Mouse (Mus musculus): ENCODE data around the gene Ifnz. TPM values are rescaled to one million over a fixed set of nuclear protein-coding genes. Genes with fewer than 3 reads are reported as not detected.
"Not testable (repeated sequence)": the region's sequence is repeated elsewhere in the genome, so short reads cannot be mapped to it uniquely, and the experiment has no call there.

The Ifnz gene
- polyA plus RNA-seq, 1 experiment from 2014 or later: not detected

DNA sequence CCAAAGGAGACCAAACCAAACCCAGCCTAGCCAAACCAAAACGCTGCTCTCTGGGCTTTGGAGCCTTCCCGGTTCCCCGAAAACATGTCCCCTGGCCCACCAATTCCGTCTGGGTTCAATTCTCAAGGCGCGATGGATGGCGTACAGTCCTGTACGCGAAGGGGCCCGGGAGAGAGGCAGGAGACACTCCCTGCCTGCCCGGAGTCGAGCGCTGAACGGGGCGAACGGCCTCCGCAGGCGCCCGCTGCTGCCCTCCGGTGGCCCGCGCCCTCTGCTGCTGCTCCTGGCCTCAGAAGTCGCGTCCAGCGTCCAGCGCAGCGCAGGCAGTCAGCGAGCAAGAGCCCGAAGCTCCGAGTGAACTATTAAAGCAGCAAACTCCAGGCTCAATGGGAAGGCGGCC lies 404 bp downstream of the Ifnz start:
- not testable (repeated sequence) for H3K9me3 ChIP-seq (ENCODE audit: low read length); H3K27me3 ChIP-seq (ENCODE audit: insufficient read depth, low read length); H3K36me3 ChIP-seq (ENCODE audit: insufficient read depth, low read length); ATAC-seq (ENCODE audit: low FRiP score, low TSS enrichment); H3K9ac ChIP-seq (replicated peaks; ENCODE audit: low read length); H3K4me1 ChIP-seq (ENCODE audit: insufficient read depth, low read length)
- 0 out of 2 replicates have a peak overlapping the region, but pooled peaks have one; percentile 56 for H3K27ac ChIP-seq (ENCODE audit: low read length)
- 0% methylated on average over 1 of the region's 31 CpGs for WGBS
- peak overlapping the region; percentile 42 for H3K4me2 ChIP-seq (replicated peaks; ENCODE audit: low read depth, low read length)
- H3K4me3 ChIP-seq (ENCODE audit: low read length): peak overlapping the region; percentile 22; the same call in 1 of the 2 replicates

DNA sequence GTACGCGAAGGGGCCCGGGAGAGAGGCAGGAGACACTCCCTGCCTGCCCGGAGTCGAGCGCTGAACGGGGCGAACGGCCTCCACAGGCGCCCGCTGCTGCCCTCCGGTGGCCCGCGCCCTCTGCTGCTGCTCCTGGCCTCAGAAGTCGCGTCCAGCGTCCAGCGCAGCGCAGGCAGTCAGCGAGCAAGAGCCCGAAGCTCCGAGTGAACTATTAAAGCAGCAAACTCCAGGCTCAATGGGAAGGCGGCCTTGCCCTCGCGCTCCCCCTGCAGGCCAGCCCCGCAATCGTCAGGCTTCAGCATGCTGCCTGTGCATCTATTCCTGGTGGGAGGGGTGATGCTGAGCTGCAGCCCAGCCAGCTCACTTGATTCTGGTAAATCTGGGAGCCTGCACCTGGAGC lies 3.5 kb downstream of the Ifnz start, which contains the start of gene Gm13276:
Gene Gm13276, plus strand, starts transcription at position 301 of the 400 bp plus-strand sequence.
- no CpG with 5 or more reads among the region's 27 CpGs for WGBS
- H3K4me2 ChIP-seq (replicated peaks; ENCODE audit: low read depth, low read length); ATAC-seq (ENCODE audit: low FRiP score, low TSS enrichment); H3K27me3 ChIP-seq (ENCODE audit: insufficient read depth, low read length); H3K9me3 ChIP-seq (ENCODE audit: low read length); H3K9ac ChIP-seq (replicated peaks; ENCODE audit: low read length); H3K4me1 ChIP-seq (ENCODE audit: insufficient read depth, low read length); H3K4me3 ChIP-seq (ENCODE audit: low read length); H3K36me3 ChIP-seq (ENCODE audit: insufficient read depth, low read length); H3K27ac ChIP-seq (ENCODE audit: low read length): not testable (repeated sequence)

DNA sequence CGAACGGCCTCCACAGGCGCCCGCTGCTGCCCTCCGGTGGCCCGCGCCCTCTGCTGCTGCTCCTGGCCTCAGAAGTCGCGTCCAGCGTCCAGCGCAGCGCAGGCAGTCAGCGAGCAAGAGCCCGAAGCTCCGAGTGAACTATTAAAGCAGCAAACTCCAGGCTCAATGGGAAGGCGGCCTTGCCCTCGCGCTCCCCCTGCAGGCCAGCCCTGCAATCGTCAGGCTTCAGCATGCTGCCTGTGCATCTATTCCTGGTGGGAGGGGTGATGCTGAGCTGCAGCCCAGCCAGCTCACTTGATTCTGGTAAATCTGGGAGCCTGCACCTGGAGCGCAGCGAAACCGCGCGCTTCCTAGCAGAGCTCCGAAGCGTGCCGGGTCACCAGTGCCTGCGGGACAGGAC lies 6.5 kb downstream of the Ifnz start, which contains the start of gene Gm13277:
Gene Gm13277, plus strand, starts transcription at position 231 of the 400 bp plus-strand sequence.
- H3K36me3 ChIP-seq (ENCODE audit: insufficient read depth, low read length); H3K4me1 ChIP-seq (ENCODE audit: insufficient read depth, low read length); ATAC-seq (ENCODE audit: low FRiP score, low TSS enrichment); H3K4me2 ChIP-seq (replicated peaks; ENCODE audit: low read depth, low read length); H3K4me3 ChIP-seq (ENCODE audit: low read length); H3K9me3 ChIP-seq (ENCODE audit: low read length); H3K9ac ChIP-seq (replicated peaks; ENCODE audit: low read length); H3K27me3 ChIP-seq (ENCODE audit: insufficient read depth, low read length); H3K27ac ChIP-seq (ENCODE audit: low read length): not testable (repeated sequence)
- 0% methylated on average over 2 of the region's 28 CpGs for WGBS

DNA sequence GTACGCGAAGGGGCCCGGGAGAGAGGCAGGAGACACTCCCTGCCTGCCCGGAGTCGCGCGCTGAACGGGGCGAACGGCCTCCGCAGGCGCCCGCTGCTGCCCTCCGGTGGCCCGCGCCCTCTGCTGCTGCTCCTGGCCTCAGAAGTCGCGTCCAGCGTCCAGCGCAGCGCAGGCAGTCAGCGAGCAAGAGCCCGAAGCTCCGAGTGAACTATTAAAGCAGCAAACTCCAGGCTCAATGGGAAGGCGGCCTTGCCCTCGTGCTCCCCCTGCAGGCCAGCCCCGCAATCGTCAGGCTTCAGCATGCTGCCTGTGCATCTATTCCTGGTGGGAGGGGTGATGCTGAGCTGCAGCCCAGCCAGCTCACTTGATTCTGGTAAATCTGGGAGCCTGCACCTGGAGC lies 9.3 kb downstream of the Ifnz start, which contains the start of gene Gm13278:
Gene Gm13278, plus strand, starts transcription at position 301 of the 400 bp plus-strand sequence.
- not testable (repeated sequence) for H3K36me3 ChIP-seq (ENCODE audit: insufficient read depth, low read length); ATAC-seq (ENCODE audit: low FRiP score, low TSS enrichment)

DNA sequence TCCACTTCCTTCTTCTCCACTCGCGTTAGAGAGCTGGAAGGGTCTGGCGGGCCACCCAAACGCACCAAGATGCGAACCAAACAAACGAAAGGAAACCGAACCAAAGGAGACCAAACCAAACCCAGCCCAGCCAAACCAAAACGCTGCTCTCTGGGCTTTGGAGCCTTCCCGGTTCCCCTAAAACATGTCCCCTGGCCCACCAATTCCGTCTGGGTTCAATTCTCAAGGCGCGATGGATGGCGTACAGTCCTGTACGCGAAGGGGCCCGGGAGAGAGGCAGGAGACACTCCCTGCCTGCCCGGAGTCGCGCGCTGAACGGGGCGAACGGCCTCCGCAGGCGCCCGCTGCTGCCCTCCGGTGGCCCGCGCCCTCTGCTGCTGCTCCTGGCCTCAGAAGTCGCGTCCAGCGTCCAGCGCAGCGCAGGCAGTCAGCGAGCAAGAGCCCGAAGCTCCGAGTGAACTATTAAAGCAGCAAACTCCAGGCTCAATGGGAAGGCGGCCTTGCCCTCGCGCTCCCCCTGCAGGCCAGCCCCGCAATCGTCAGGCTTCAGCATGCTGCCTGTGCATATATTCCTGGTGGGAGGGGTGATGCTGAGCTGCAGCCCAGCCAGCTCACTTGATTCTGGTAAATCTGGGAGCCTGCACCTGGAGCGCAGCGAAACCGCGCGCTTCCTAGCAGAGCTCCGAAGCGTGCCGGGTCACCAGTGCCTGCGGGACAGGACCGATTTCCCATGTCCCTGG lies 12.2 kb downstream of the Ifnz start, which contains the start of gene Gm13275:
Gene Gm13275, plus strand, starts transcription at position 552 of the 740 bp plus-strand sequence.
- WGBS: 0% methylated on average over 10 of the region's 52 CpGs
- H3K27ac ChIP-seq (ENCODE audit: low read length); H3K9me3 ChIP-seq (ENCODE audit: low read length); H3K36me3 ChIP-seq (ENCODE audit: insufficient read depth, low read length); H3K4me2 ChIP-seq (replicated peaks; ENCODE audit: low read depth, low read length); H3K4me1 ChIP-seq (ENCODE audit: insufficient read depth, low read length); H3K4me3 ChIP-seq (ENCODE audit: low read length); ATAC-seq (ENCODE audit: low FRiP score, low TSS enrichment); H3K27me3 ChIP-seq (ENCODE audit: insufficient read depth, low read length); H3K9ac ChIP-seq (replicated peaks; ENCODE audit: low read length): not testable (repeated sequence)

More for the DNA sequence above, 9.3 kb downstream of the Ifnz start, which contains the start of gene Gm13278:
- not testable (repeated sequence) for H3K4me1 ChIP-seq (ENCODE audit: insufficient read depth, low read length); H3K4me2 ChIP-seq (replicated peaks; ENCODE audit: low read depth, low read length); H3K27ac ChIP-seq (ENCODE audit: low read length); H3K9ac ChIP-seq (replicated peaks; ENCODE audit: low read length); H3K4me3 ChIP-seq (ENCODE audit: low read length); H3K27me3 ChIP-seq (ENCODE audit: insufficient read depth, low read length); H3K9me3 ChIP-seq (ENCODE audit: low read length)
- no CpG with 5 or more reads among the region's 28 CpGs for WGBS

DNA sequence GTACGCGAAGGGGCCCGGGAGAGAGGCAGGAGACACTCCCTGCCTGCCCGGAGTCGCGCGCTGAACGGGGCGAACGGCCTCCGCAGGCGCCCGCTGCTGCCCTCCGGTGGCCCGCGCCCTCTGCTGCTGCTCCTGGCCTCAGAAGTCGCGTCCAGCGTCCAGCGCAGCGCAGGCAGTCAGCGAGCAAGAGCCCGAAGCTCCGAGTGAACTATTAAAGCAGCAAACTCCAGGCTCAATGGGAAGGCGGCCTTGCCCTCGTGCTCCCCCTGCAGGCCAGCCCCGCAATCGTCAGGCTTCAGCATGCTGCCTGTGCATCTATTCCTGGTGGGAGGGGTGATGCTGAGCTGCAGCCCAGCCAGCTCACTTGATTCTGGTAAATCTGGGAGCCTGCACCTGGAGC lies 15.2 kb downstream of the Ifnz start, which contains the start of gene Gm13279:
Gene Gm13279, plus strand, starts transcription at position 301 of the 400 bp plus-strand sequence.
- ATAC-seq (ENCODE audit: low FRiP score, low TSS enrichment); H3K27me3 ChIP-seq (ENCODE audit: insufficient read depth, low read length): not testable (repeated sequence)
- WGBS: no CpG with 5 or more reads among the region's 28 CpGs

DNA sequence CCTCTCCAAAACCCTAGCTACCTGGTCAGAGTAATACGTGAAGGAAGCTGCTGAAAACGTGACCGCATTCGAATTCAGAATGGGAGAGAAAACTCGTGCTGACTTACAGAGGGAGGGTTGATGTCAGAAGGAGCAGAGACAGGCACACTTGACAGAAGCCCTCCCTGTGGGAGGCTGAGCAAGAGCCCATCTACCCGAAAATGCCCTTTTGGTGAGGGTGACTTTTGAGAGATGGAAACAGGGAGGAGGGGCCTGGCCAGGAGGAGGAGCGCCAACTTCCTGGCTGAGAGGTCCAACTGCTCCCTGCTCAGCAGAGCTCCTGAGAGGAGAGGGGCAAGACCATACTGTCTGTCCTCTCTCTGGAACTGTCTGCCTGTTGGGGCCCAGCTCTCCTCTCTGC lies 17.4 kb downstream of the Ifnz start, which contains the start of gene Gm13285:
Gene Gm13285, plus strand, starts transcription at position 301 of the 400 bp plus-strand sequence.
- not testable (repeated sequence) for H3K27me3 ChIP-seq (ENCODE audit: insufficient read depth, low read length); H3K4me2 ChIP-seq (replicated peaks; ENCODE audit: low read depth, low read length); ATAC-seq (ENCODE audit: low FRiP score, low TSS enrichment); H3K9ac ChIP-seq (replicated peaks; ENCODE audit: low read length); H3K4me1 ChIP-seq (ENCODE audit: insufficient read depth, low read length); H3K4me3 ChIP-seq (ENCODE audit: low read length); H3K36me3 ChIP-seq (ENCODE audit: insufficient read depth, low read length); H3K27ac ChIP-seq (ENCODE audit: low read length); H3K9me3 ChIP-seq (ENCODE audit: low read length)
- WGBS: no CpG with 5 or more reads among the region's 7 CpGs

More for the DNA sequence above, 15.2 kb downstream of the Ifnz start, which contains the start of gene Gm13279:
- H3K4me3 ChIP-seq (ENCODE audit: low read length); H3K9ac ChIP-seq (replicated peaks; ENCODE audit: low read length); H3K27ac ChIP-seq (ENCODE audit: low read length); H3K4me2 ChIP-seq (replicated peaks; ENCODE audit: low read depth, low read length); H3K36me3 ChIP-seq (ENCODE audit: insufficient read depth, low read length); H3K9me3 ChIP-seq (ENCODE audit: low read length); H3K4me1 ChIP-seq (ENCODE audit: insufficient read depth, low read length): not testable (repeated sequence)

DNA sequence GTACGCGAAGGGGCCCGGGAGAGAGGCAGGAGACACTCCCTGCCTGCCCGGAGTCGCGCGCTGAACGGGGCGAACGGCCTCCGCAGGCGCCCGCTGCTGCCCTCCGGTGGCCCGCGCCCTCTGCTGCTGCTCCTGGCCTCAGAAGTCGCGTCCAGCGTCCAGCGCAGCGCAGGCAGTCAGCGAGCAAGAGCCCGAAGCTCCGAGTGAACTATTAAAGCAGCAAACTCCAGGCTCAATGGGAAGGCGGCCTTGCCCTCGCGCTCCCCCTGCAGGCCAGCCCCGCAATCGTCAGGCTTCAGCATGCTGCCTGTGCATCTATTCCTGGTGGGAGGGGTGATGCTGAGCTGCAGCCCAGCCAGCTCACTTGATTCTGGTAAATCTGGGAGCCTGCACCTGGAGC lies 21.0 kb downstream of the Ifnz start, which contains the start of gene Gm13287:
Gene Gm13287, plus strand, starts transcription at position 301 of the 400 bp plus-strand sequence.
- not testable (repeated sequence) for H3K4me1 ChIP-seq (ENCODE audit: insufficient read depth, low read length); H3K27me3 ChIP-seq (ENCODE audit: insufficient read depth, low read length); H3K4me2 ChIP-seq (replicated peaks; ENCODE audit: low read depth, low read length); ATAC-seq (ENCODE audit: low FRiP score, low TSS enrichment); H3K36me3 ChIP-seq (ENCODE audit: insufficient read depth, low read length); H3K27ac ChIP-seq (ENCODE audit: low read length); H3K4me3 ChIP-seq (ENCODE audit: low read length); H3K9ac ChIP-seq (replicated peaks; ENCODE audit: low read length); H3K9me3 ChIP-seq (ENCODE audit: low read length)
- no CpG with 5 or more reads among the region's 29 CpGs for WGBS

DNA sequence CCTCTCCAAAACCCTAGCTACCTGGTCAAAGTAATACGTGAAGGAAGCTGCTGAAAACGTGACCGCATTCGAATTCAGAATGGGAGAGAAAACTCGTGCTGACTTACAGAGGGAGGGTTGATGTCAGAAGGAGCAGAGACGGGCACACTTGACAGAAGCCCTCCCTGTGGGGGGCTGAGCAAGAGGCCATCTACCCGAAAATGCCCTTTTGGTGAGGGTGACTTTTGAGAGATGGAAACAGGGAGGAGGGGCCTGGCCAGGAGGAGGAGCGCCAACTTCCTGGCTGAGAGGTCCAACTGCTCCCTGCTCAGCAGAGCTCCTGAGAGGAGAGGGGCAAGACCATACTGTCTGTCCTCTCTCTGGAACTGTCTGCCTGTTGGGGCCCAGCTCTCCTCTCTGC lies 23.3 kb downstream of the Ifnz start, which contains the start of gene Gm13288:
Gene Gm13288, plus strand, starts transcription at position 301 of the 400 bp plus-strand sequence.
- 0 out of 2 replicates have a peak within 1 kb of the TSS, but pooled peaks have one; percentile 21 for H3K4me3 ChIP-seq (ENCODE audit: low read length)
- not testable (repeated sequence) for H3K9me3 ChIP-seq (ENCODE audit: low read length); H3K4me2 ChIP-seq (replicated peaks; ENCODE audit: low read depth, low read length); H3K9ac ChIP-seq (replicated peaks; ENCODE audit: low read length); H3K4me1 ChIP-seq (ENCODE audit: insufficient read depth, low read length); H3K27ac ChIP-seq (ENCODE audit: low read length); H3K27me3 ChIP-seq (ENCODE audit: insufficient read depth, low read length); ATAC-seq (ENCODE audit: low FRiP score, low TSS enrichment); H3K36me3 ChIP-seq (ENCODE audit: insufficient read depth, low read length)
- WGBS: no CpG with 5 or more reads among the region's 8 CpGs

DNA sequence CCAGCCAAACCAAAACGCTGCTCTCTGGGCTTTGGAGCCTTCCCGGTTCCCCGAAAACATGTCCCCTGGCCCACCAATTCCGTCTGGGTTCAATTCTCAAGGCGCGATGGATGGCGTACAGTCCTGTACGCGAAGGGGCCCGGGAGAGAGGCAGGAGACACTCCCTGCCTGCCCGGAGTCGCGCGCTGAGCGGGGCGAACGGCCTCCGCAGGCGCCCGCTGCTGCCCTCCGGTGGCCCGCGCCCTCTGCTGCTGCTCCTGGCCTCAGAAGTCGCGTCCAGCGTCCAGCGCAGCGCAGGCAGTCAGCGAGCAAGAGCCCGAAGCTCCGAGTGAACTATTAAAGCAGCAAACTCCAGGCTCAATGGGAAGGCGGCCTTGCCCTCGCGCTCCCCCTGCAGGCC lies 23.8 kb downstream of the Ifnz start:
- H3K4me2 ChIP-seq (replicated peaks; ENCODE audit: low read depth, low read length); H3K9me3 ChIP-seq (ENCODE audit: low read length); H3K36me3 ChIP-seq (ENCODE audit: insufficient read depth, low read length); H3K27me3 ChIP-seq (ENCODE audit: insufficient read depth, low read length); H3K4me1 ChIP-seq (ENCODE audit: insufficient read depth, low read length); H3K27ac ChIP-seq (ENCODE audit: low read length); H3K9ac ChIP-seq (replicated peaks; ENCODE audit: low read length); ATAC-seq (ENCODE audit: low FRiP score, low TSS enrichment): not testable (repeated sequence)
- 0 out of 2 replicates have a peak overlapping the region, but pooled peaks have one; percentile 21 for H3K4me3 ChIP-seq (ENCODE audit: low read length)
- 0% methylated on average over 8 of the region's 34 CpGs for WGBS

Data from kidney, embryonic 16.5 days (tissue).